Mouse (Mus musculus) stomach, postnatal 0 days (tissue): ENCODE measurements around the gene Cd177. TPM values are rescaled to one million over a fixed set of nuclear protein-coding genes. Genes with fewer than 3 reads are reported as not detected.
"Not testable (repeated sequence)": the region's sequence is repeated elsewhere in the genome, so short reads cannot be mapped to it uniquely, and the experiment has no call there.

Source experiments
- ATAC-seq: fragments of 200-750 bp; cut with Nextera tagmentation; 2 replicates; pipeline ENCODE4 v1.8.0; 2017; ENCODE audit not compliant: low FRiP score, low TSS enrichment
- DNase-seq: peaks from one replicate; pipeline ENCODE4 v3.0.0-alpha.2; 2016; ENCODE audit warnings: low spot score
- H3K27ac ChIP-seq: fragments of 300-500 bp; sonication (generic); replicated peaks from 2 replicates; pipeline ENCODE4 v1.5.1; 2014; ENCODE audit warnings: mild to moderate bottlenecking, control low read depth
- H3K27me3 ChIP-seq: fragments of 300-500 bp; sonication (generic); 2 replicates; pipeline ENCODE4 v1.6.1; 2014; ENCODE audit warnings: low read length; ENCODE audit not compliant: control insufficient read depth, insufficient read depth
- H3K36me3 ChIP-seq: fragments of 300-500 bp; sonication (generic); 2 replicates; pipeline ENCODE4 v1.6.1; 2014; ENCODE audit warnings: low read length, mixed read lengths; ENCODE audit not compliant: control insufficient read depth, insufficient read depth
- H3K4me1 ChIP-seq: fragments of 300-500 bp; sonication (generic); replicated peaks from 2 replicates; pipeline ENCODE4 v1.6.1; 2014; ENCODE audit warnings: antibody characterized with exemption; ENCODE audit not compliant: control insufficient read depth, insufficient read depth
- H3K4me2 ChIP-seq: fragments of 300-500 bp; sonication (generic); replicated peaks from 2 replicates; pipeline ENCODE4 v1.6.1; 2014; ENCODE audit warnings: low read depth, mild to moderate bottlenecking, control low read depth, moderate library complexity
- H3K4me3 ChIP-seq: fragments of 300-500 bp; sonication (generic); 2 replicates; pipeline ENCODE4 v1.5.1; 2014; ENCODE audit warnings: low read depth, low read length, control low read depth
- H3K9ac ChIP-seq: fragments of 300-500 bp; sonication (generic); 2 replicates; pipeline ENCODE4 v1.6.1; 2014; ENCODE audit warnings: mild to moderate bottlenecking, low read length, control low read depth, mixed read lengths
- H3K9me3 ChIP-seq: fragments of 300-500 bp; sonication (generic); 2 replicates; pipeline ENCODE4 v1.6.1; 2016; ENCODE audit warnings: low read length; ENCODE audit not compliant: control insufficient read depth
- CTCF ChIP-seq: IDR thresholded peaks from 2 replicates; pipeline ENCODE4 v1.5.1; 2016; ENCODE audit warnings: antibody characterized with exemption, low read depth, mild to moderate bottlenecking, moderate library complexity
- EP300 ChIP-seq: optimal IDR thresholded peaks from 2 replicates; pipeline ENCODE3; 2016; ENCODE audit warnings: antibody characterized with exemption
- WGBS: fragments of 180-500 bp; shearing (Covaris S2); extraction: QIAGEN DNeasy Blood & Tissue Kit; methylation state at CpG from one replicate; pipeline ENCODE4 v1.1.7; 2014; 5-methylcytosine and 5-hydroxymethylcytosine counted together
- polyA plus RNA-seq: library from polyadenylated mRNA; unstranded; fragments of >200 nt; fragmentation: Nextera tagmentation; extraction: Ambion mirVana; gene quantifications from 2 replicates; pipeline ENCODE4 v1.2.1, GENCODE M21; 2015

The Cd177 gene
- polyA plus RNA-seq, 1 experiment from 2014 or later: 12.2 TPM

GRCm38 (mm10) chr7:24753476-24753875 is 6.6 kb downstream of the Cd177 start:
- ATAC-seq (no peak), DNase-seq (no peak)
- Histone ChIP-seq H3K36me3 (no peaks in the 10 kb centered on the region), H3K4me1 (no peaks in the 10 kb centered on the region), H3K27me3 (no peaks in the 10 kb centered on the region), H3K9me3 (no peaks in the 10 kb centered on the region), H3K4me3 (no peak overlapping the region), H3K4me2 (no peak overlapping the region), H3K9ac (no peak overlapping the region), H3K27ac (no peak overlapping the region)
- 69% methylated on average over 5 of the region's 5 CpGs for WGBS
- no peak for TF ChIP-seq CTCF
- TF ChIP-seq EP300: no peak

GRCm38 (mm10) chr7:24751610-24752009 is 8.5 kb downstream of the Cd177 start:
- TF ChIP-seq CTCF (no peak), EP300 (no peak)
- H3K9me3 ChIP-seq: no peaks in the 10 kb centered on the region
- WGBS: 86% methylated on average over 2 of the region's 2 CpGs
- no peaks in the 10 kb centered on the region for H3K4me1 ChIP-seq
- no peak for DNase-seq
- no peak overlapping the region for H3K27ac ChIP-seq
- no peak overlapping the region for H3K4me3 ChIP-seq
- no peak overlapping the region for H3K4me2 ChIP-seq
- no peaks in the 10 kb centered on the region for H3K36me3 ChIP-seq
- no peak overlapping the region for H3K9ac ChIP-seq
- no peaks in the 10 kb centered on the region for H3K27me3 ChIP-seq
- no peak for ATAC-seq

DNA sequence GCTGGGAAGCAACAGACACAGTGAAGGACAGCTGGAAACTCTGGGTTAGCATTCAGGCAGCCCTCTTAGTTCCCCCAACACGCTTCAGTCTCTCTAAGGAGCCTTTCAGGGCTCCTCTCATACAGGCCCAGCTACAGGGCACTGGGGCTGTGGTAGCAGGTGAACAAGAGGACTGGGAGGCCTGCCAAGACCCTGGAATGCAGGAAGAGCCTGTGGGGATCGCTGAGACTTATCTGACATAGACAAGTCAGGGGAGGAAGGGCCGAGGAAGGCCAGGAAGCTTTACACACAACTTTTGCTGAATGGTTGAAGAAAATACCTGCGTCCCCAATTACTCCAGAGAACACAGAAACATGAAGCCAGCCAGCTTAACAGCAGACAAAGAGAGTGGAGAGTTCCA is 9.4 kb downstream of the Cd177 start:
- Histone ChIP-seq H3K4me1 (no peaks in the 10 kb centered on the region), H3K36me3 (no peaks in the 10 kb centered on the region), H3K9ac (no peak overlapping the region), H3K4me3 (no peak overlapping the region), H3K27ac (no peak overlapping the region), H3K9me3 (no peaks in the 10 kb centered on the region), H3K4me2 (no peak overlapping the region), H3K27me3 (no peaks in the 10 kb centered on the region)
- WGBS: 32% methylated on average over 4 of the region's 4 CpGs
- no peak for TF ChIP-seq EP300
- no peak for TF ChIP-seq CTCF
- no peak for DNase-seq
- no peak for ATAC-seq

DNA sequence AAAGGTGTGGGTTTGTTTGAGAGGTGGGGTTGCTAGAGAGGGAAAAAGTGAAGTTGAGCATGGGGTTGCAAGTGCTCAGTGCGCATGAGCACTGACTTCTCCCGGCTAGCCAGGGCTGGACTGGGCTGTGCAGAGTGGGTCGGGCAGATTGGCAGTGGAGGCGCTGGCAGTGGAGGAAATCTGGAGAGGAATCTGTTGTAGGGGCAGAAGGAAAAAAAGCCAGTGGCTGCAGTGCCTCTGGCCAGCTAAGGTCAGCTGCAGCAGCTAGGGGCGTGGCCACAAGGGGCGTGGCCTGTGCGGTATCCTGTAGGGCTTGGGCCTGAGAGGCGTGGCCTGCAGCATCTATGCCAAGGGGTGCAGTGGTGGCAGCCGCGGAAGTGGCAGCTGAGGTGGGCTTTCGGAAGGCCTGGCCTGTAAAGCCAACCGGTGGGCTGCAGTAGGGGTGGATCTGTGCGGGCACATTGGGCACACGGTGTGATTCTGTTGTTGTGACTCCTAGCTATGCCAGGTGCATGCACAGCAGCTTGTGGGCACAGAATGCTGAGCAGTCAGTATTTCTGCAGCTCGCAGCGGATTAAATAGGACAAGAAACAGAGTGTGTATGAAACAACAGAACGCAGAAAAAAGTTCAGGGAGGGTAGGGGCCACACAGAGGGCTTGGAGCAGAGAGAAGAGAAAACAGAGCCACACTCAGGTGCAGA is 24.0 kb downstream of the Cd177 start:
- no peak overlapping the region for H3K4me2 ChIP-seq
- ATAC-seq: peak; percentile 77
- peak; percentile 72 for DNase-seq
- no peak overlapping the region for H3K9ac ChIP-seq
- no peak overlapping the region for H3K27ac ChIP-seq
- H3K4me1 ChIP-seq: no peaks in the 10 kb centered on the region
- H3K9me3 ChIP-seq: no peaks in the 10 kb centered on the region; the same call in 1 of the 2 replicates
- no peaks in the 10 kb centered on the region for H3K27me3 ChIP-seq
- no peaks in the 10 kb centered on the region for H3K36me3 ChIP-seq
- TF ChIP-seq EP300 (no peak), CTCF (no peak)
- 14% methylated on average over 17 of the region's 17 CpGs for WGBS
- no peak overlapping the region for H3K4me3 ChIP-seq

GRCm38 (mm10) chr7:24726808-24727207 is 33.3 kb downstream of the Cd177 start, which contains the start of gene Gm4763:
TSS of gene Gm4763 (minus strand) at chr7:24726908.
- WGBS: 92% methylated on average over 11 of the region's 11 CpGs
- not testable (repeated sequence) for H3K4me2 ChIP-seq, H3K9ac ChIP-seq, H3K4me1 ChIP-seq, DNase-seq, H3K4me3 ChIP-seq, H3K27ac ChIP-seq, H3K9me3 ChIP-seq, H3K27me3 ChIP-seq, H3K36me3 ChIP-seq, ATAC-seq

GRCm38 (mm10) chr7:24715039-24715438 is 45.1 kb downstream of the Cd177 start:
- ATAC-seq (no peak), DNase-seq (no peak)
- no peaks in the 10 kb centered on the region for H3K9me3 ChIP-seq
- no peaks in the 10 kb centered on the region for H3K27me3 ChIP-seq
- H3K27ac ChIP-seq: no peak overlapping the region
- H3K4me1 ChIP-seq: no peaks in the 10 kb centered on the region
- H3K36me3 ChIP-seq: no peaks in the 10 kb centered on the region
- H3K4me3 ChIP-seq: no peak overlapping the region
- WGBS: 59% methylated on average over 6 of the region's 6 CpGs
- H3K9ac ChIP-seq: no peak overlapping the region
- TF ChIP-seq EP300 (no peak), CTCF (no peak)
- no peak overlapping the region for H3K4me2 ChIP-seq
